Mouse (Mus musculus) liver, embryonic 14.5 days (tissue): ENCODE results near the gene Arhgap44. TPM values are rescaled to one million over a fixed set of nuclear protein-coding genes. Genes with fewer than 3 reads are reported as not detected.

Experiments used
- ATAC-seq: fragments of 200-750 bp; cut with Nextera tagmentation; 2 replicates; pipeline ENCODE4 v1.8.0; 2017; ENCODE audit warnings: moderate number of reproducible peaks, mild to moderate bottlenecking, moderate library complexity; ENCODE audit not compliant: insufficient read depth
- DNase-seq, 3 experiments: peaks; one replicate each; pipeline ENCODE4 v3.0.0-alpha.2; 2012 to 2013; ENCODE audit warnings: low read depth in 3 of 3, low spot score in 3 of 3
- H3K27ac ChIP-seq: fragments of 300-500 bp; sonication (generic); 2 replicates; pipeline ENCODE4 v1.5.1; 2014; ENCODE audit warnings: moderate library complexity, mild to moderate bottlenecking, control low read depth, inconsistent platforms
- H3K27me3 ChIP-seq: fragments of 300-500 bp; sonication (generic); 2 replicates; pipeline ENCODE4 v1.6.1; 2014; ENCODE audit warnings: mild to moderate bottlenecking, low read length, moderate library complexity; ENCODE audit not compliant: control insufficient read depth, insufficient read depth
- H3K36me3 ChIP-seq: fragments of 300-500 bp; sonication (generic); replicated peaks from 2 replicates; pipeline ENCODE4 v1.6.1; 2014; ENCODE audit warnings: low read depth; ENCODE audit not compliant: control insufficient read depth, insufficient read depth
- H3K4me1 ChIP-seq, 2 experiments: fragments of 200-500 bp in 1 of 2; fragments of 300-500 bp in 1 of 2; sonication (generic) in 1 of 2; replicated peaks; 2 replicates each; pipeline ENCODE4 v1.6.1; 2012 to 2014; ENCODE audit warnings: antibody characterized with exemption in 1 of 2, inconsistent platforms in 1 of 2, low read length in 1 of 2; ENCODE audit not compliant: control insufficient read depth in 2 of 2, insufficient read depth in 2 of 2
- H3K4me2 ChIP-seq: fragments of 300-500 bp; sonication (generic); 2 replicates; pipeline ENCODE4 v1.6.1; 2014; ENCODE audit warnings: low read depth, mild to moderate bottlenecking, control low read depth, moderate library complexity
- H3K4me3 ChIP-seq, 2 experiments: fragments of 200-500 bp in 1 of 2; fragments of 300-500 bp in 1 of 2; sonication (generic) in 1 of 2; 2 replicates each; pipeline ENCODE4 v1.5.1; 2012 to 2014; ENCODE audit warnings: low read depth in 2 of 2, low read length in 2 of 2, mild to moderate bottlenecking in 2 of 2, control low read depth in 1 of 2, inconsistent platforms in 1 of 2, moderate library complexity in 1 of 2; ENCODE audit not compliant: insufficient read depth in 1 of 2
- H3K9ac ChIP-seq: fragments of 300-500 bp; sonication (generic); replicated peaks from 2 replicates; pipeline ENCODE4 v1.6.1; 2014; ENCODE audit warnings: mild to moderate bottlenecking, control low read depth, moderate library complexity
- H3K9me3 ChIP-seq: fragments of 300-500 bp; sonication (generic); 2 replicates; pipeline ENCODE4 v1.6.1; 2016; ENCODE audit warnings: low read length, mixed read lengths; ENCODE audit not compliant: control insufficient read depth
- CTCF ChIP-seq: IDR thresholded peaks from 2 replicates; pipeline ENCODE4 v1.5.1; 2016; ENCODE audit warnings: antibody characterized with exemption, low read depth, control low read depth
- EP300 ChIP-seq: IDR thresholded peaks from 2 replicates; pipeline ENCODE4 v1.6.1; 2016; ENCODE audit warnings: antibody characterized with exemption, low read depth
- WGBS: fragments of 180-500 bp; shearing (Covaris S2); extraction: QIAGEN DNeasy Blood & Tissue Kit; methylation state at CpG from one replicate; pipeline ENCODE4 v1.1.7; 2014; ENCODE audit not compliant: insufficient replicate concordance; 5-methylcytosine and 5-hydroxymethylcytosine counted together
- polyA plus RNA-seq, 2 experiments: library from polyadenylated mRNA; depleted of rRNA in 1 of 2; stranded (reverse) in 1 of 2; unstranded in 1 of 2; fragments of >200 nt; fragmentation: Nextera tagmentation in 1 of 2; extraction: Ambion mirVana in 1 of 2; gene quantifications; 2 replicates each; pipeline versions ENCODE4 v1.2.1 to v1.2.3; 2012 to 2014

Gene Arhgap44
- polyA plus RNA-seq, 2 experiments = 0.44 to 0.55 TPM

DNA sequence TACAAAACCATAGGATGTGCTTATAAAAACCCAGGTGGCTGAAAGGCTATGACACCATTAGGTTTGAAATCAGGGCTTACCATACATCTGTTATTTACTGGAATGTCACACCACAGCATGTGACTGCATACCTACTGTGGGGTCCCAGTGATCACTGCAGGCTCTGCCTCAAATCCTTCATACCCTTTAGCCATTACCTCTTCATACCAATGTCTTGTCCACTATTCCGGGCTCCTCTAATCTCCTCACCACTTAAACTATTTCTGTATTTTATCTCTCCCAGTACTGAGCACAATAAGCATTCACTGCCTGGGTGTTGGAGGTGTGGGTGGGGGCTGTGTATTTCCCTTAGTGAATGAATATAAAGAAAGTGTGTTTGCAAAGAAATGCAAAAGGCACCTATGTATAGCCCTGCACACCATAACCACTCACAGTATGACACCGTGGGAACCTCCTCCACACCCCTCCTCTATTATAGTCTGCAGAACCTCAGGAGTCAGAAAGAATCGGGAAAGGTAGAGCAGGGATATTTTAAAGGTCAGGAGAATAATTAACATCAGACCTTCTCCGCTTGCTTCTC lies 19.8 kb downstream of the Arhgap44 start:
- Histone ChIP-seq H3K27me3 (no peaks in the 10 kb centered on the region), H3K4me2 (no peak overlapping the region), H3K36me3 (no peaks in the 10 kb centered on the region), H3K9me3 (no peaks in the 10 kb centered on the region), H3K9ac (no peak overlapping the region), H3K4me3 (no peak overlapping the region), H3K27ac (no peak overlapping the region), H3K4me1 (no peaks in the 10 kb centered on the region)
- no peak for TF ChIP-seq CTCF
- no peak for TF ChIP-seq EP300
- 57% methylated on average over 4 of the region's 4 CpGs for WGBS
- ATAC-seq (no peak), DNase-seq (no peak)

DNA sequence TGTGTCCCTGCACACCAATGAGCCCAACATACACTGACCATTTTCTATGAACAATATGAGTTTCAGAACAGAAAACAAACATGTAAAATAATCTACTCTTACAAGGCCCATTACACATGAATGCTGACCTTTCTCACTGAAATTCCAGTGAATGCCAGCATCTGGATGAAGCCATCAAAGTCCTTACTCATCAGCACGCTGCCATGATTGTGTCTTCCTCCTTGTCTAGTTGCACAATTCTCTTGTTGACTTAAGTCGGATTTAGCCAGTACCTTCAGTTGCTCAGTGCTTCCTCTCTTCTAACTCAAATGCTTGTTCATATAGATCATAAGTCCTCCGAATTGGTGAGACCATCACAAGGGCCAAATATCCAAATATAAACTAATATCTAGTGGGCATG lies 23.7 kb downstream of the Arhgap44 start:
- 56% methylated on average over 3 of the region's 3 CpGs for WGBS

DNA sequence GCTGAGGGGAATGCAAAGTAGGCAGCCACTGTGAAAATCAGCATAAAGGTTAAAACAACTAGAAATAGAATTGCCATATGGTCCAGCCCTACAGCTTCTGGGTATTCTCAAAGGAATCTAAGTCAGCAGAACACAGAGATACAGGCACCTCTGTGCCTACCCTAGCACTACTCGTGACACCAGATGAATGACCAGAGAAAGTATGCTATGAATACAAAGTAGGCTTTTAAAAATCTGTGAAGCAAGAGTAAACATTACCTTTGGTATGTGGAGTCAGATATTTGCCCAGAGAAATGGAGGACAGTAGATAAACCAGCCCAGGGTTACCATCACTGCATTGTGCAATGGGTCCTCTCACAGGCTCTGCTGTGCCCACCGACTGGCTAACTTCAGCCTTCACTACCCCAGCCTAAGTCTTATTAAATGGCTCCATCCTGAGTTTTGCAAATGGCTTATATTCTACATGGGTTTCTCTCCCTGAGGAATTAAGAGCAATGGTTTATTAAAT lies 25.6 kb downstream of the Arhgap44 start:
- no peak for TF ChIP-seq EP300
- no peak for TF ChIP-seq CTCF
- WGBS = 63% methylated on average over 2 of the region's 2 CpGs
- ATAC-seq = peak; percentile 55; the same call in 1 of the 2 replicates
- no peaks in the 10 kb centered on the region for H3K9me3 ChIP-seq
- no peak overlapping the region for H3K9ac ChIP-seq
- no peaks in the 10 kb centered on the region for H3K27me3 ChIP-seq
- H3K4me3 ChIP-seq = no peak overlapping the region
- H3K4me2 ChIP-seq = no peak overlapping the region
- no peak overlapping the region for H3K27ac ChIP-seq
- H3K36me3 ChIP-seq = no peaks in the 10 kb centered on the region
- H3K4me1 ChIP-seq = no peaks in the 10 kb centered on the region
- peak in 2 of 3 experiments; percentile 2 to 11 for DNase-seq

More for the DNA sequence above, 23.7 kb downstream of the Arhgap44 start:
- no peak for ATAC-seq
- Histone ChIP-seq H3K27me3 (no peaks in the 10 kb centered on the region), H3K4me2 (no peak overlapping the region), H3K9ac (no peak overlapping the region), H3K9me3 (no peaks in the 10 kb centered on the region), H3K36me3 (no peaks in the 10 kb centered on the region), H3K4me1 (no peaks in the 10 kb centered on the region), H3K27ac (no peak overlapping the region), H3K4me3 (no peak overlapping the region)
- TF ChIP-seq CTCF (no peak), EP300 (no peak)
- no peak for DNase-seq

DNA sequence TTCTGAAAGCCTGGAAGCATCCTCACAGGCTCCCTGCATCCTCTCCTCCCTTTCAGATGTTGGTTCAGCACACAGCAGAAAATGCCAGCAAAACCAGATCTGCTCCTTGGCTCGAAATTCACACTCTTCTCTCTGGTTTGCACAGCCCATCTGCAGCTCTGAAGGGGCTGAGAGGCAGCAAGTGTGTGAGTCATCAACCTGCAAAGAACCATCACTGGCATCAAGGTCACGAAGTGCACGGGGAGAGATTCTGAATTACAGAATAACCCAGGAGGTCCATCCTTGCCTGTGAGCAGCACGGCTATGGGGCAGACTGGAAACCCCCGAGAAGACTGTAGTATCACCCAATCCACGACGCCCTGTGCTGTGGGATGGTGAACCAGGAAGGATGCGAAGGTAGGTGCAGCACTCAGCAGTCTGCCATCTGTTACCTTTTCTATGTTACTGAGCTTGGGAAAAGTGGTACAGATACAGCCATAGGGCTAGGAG lies 27.5 kb downstream of the Arhgap44 start:
- no peak for DNase-seq
- H3K9me3 ChIP-seq = no peaks in the 10 kb centered on the region
- H3K4me3 ChIP-seq = no peak overlapping the region
- H3K9ac ChIP-seq = no peak overlapping the region
- 60% methylated on average over 8 of the region's 8 CpGs for WGBS
- no peak for TF ChIP-seq EP300
- TF ChIP-seq CTCF = no peak
- no peaks in the 10 kb centered on the region; the same call in 1 of the 2 replicates for H3K27me3 ChIP-seq
- no peaks in the 10 kb centered on the region for H3K36me3 ChIP-seq
- no peak for ATAC-seq
- H3K4me2 ChIP-seq = no peak overlapping the region
- H3K4me1 ChIP-seq = no peaks in the 10 kb centered on the region
- H3K27ac ChIP-seq = no peak overlapping the region

DNA sequence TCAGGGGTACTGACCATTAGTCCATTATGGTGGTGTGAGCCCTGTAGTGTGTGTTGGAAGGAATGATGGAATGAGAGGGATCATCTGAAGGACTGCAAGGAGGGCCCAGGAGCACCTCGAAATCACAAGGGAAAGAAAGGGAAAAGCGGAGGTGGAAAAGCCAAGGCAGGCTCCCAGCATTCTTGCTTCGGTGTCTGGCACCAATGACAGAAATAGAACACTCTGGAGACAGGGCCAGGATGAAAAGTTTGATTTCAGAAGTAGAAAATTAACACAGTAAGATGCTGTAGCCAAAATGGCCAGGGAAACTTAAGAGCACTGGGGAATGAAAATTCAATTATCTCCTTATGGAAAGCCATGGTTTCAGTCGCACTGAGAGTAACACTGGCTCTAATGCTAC lies 29.1 kb downstream of the Arhgap44 start:
- DNase-seq (no peak), ATAC-seq (no peak)
- no peaks in the 10 kb centered on the region for H3K9me3 ChIP-seq
- no peak overlapping the region for H3K4me3 ChIP-seq
- no peaks in the 10 kb centered on the region for H3K4me1 ChIP-seq
- H3K27me3 ChIP-seq = no peaks in the 10 kb centered on the region; the same call in 1 of the 2 replicates
- TF ChIP-seq CTCF (no peak), EP300 (no peak)
- H3K4me2 ChIP-seq = no peak overlapping the region
- H3K27ac ChIP-seq = no peak overlapping the region
- no peak overlapping the region for H3K9ac ChIP-seq
- no peaks in the 10 kb centered on the region for H3K36me3 ChIP-seq
- WGBS = 67% methylated on average over 4 of the region's 4 CpGs
